In the genomic region with DNA sequence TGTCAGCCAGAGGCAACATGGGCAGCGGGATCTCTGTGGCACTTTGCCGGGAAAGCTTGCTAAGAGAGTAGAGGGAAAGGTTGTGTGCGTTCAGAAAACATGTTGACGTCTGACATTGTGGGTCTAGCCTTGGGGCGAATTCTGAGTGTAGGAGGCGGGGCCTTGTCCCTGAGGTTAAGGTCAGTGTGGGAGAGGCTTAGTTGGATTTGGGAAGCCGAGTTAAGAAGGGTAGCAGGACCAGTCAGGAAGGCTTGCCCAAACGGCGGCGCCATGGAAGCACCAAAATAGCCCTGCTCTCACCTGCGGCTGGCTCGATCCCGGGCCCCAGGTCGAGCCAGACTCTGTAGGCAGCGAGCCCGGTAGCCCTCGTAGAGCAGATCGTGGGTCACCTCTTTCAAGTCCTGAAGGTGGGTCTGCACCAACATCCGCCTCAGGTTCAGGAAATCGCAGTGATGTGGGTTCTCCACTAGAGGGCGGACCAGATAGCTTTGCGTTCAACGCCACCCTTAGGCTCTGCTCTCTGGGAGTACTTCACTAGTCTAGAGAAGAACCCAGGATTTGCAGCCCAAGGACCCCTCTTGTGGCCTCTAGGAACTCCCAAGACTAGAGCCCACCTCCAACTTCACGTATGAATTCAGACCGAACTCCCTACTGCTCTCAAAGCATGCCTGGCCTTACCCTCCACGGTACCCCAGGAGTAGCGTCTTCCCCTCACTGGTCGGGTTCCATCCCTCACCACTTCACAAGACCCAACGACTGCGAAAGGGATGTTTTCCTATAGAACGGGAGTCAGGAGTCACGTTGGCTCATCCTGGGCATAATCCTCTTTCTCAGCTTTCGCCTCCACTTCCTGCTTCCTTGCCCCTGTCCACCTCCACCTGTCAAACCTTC, we compare ENCODE assay signal across 8 mouse cellular contexts. TPM values are rescaled to one million over a fixed set of nuclear protein-coding genes. Genes with fewer than 3 reads are reported as not detected.
DNase-seq lines count a peak whose midpoint lies in the region; ATAC-seq and TF ChIP-seq lines count a peak whose summit lies in the region.

No protein-coding gene starts in this region.

- no peaks in the 10 kb centered on the region for H3K36me3 ChIP-seq in intestine, postnatal 0 days (ENCODE audit: control insufficient read depth, insufficient read depth)
- peaks cover 9% of the 10 kb centered on the region; the same call in 1 of the 2 replicates for H3K36me3 ChIP-seq in liver, postnatal 0 days (replicated peaks; ENCODE audit: insufficient read depth, low read length)
- no peaks in the 10 kb centered on the region for H3K36me3 ChIP-seq in neural tube, embryonic 12.5 days

- TF ChIP-seq EP300 in liver, postnatal 0 days (IDR thresholded peaks at IDR 0.05; ENCODE audit: low read depth), result no peak

- H3K9me3 ChIP-seq in intestine, postnatal 0 days (ENCODE audit: control insufficient read depth), result no peaks in the 10 kb centered on the region
- H3K9me3 ChIP-seq in liver, postnatal 0 days (ENCODE audit: low read length), result no peaks in the 10 kb centered on the region
- H3K9me3 ChIP-seq in neural tube, embryonic 12.5 days, result no peaks in the 10 kb centered on the region

- no peaks in the 10 kb centered on the region for H3K27me3 ChIP-seq in Patski
- H3K27me3 ChIP-seq in intestine, postnatal 0 days (replicated peaks; ENCODE audit: control insufficient read depth, insufficient read depth, low read length), result no peaks in the 10 kb centered on the region
- no peaks in the 10 kb centered on the region for H3K27me3 ChIP-seq in liver, postnatal 0 days (ENCODE audit: insufficient read depth, low read length)
- 0 out of 2 replicates have a peak, but pooled peaks cover 13% of the 10 kb centered on the region for H3K27me3 ChIP-seq in neural tube, embryonic 12.5 days (replicated peaks)

- DNase-seq in 416B (ENCODE audit: low read depth) (peak; percentile 79), Patski (ENCODE audit: low read depth, low spot score) (no peak)
- DNase-seq in embryo, embryonic 10.5 days (ENCODE audit: low spot score), result peak; percentile 90
- DNase-seq in heart, adult 11 months, result peak; percentile 96
- peak; percentile 70 for DNase-seq in liver, postnatal 0 days
- peak; percentile 71 to 82 for DNase-seq in thymus, postnatal 36 days

- peak overlapping the region; percentile 68 for H3K4me2 ChIP-seq in intestine, postnatal 0 days (replicated peaks; ENCODE audit: low read depth)
- H3K4me2 ChIP-seq in liver, postnatal 0 days (ENCODE audit: low read depth, low read length), result peak overlapping the region; percentile 70
- H3K4me2 ChIP-seq in neural tube, embryonic 12.5 days (replicated peaks), result peak overlapping the region; percentile 53

- in situ Hi-C loops in Patski (cut with MboI; ENCODE audit: low pct_unique_long_range_greater_than_20kb), result no loop called here

- 27% methylated on average over 33 of the region's 33 CpGs for WGBS in intestine, postnatal 0 days
- 31% methylated on average over 33 of the region's 33 CpGs for WGBS in liver, postnatal 0 days (ENCODE audit: insufficient replicate concordance)
- 26% methylated on average over 33 of the region's 33 CpGs for WGBS in neural tube, embryonic 12.5 days

- H3K4me1 ChIP-seq in intestine, postnatal 0 days (replicated peaks; ENCODE audit: control insufficient read depth, insufficient read depth, low read length), result 0 out of 2 replicates have a peak, but pooled peaks cover 3% of the 10 kb centered on the region
- peaks cover 42% of the 10 kb centered on the region for H3K4me1 ChIP-seq in liver, postnatal 0 days (ENCODE audit: insufficient read depth)
- H3K4me1 ChIP-seq in neural tube, embryonic 12.5 days, result no peaks in the 10 kb centered on the region; the same call in 1 of the 2 replicates

- CTCF ChIA-PET in Patski (lab: Charles Lee), result interaction anchor here (1.3 to 3.5 kb wide), 2 partner anchors 14 to 71 kb away, joined by 3 to 27 read pairs; no protein-coding TSS in a partner anchor

- peak overlapping the region; percentile 35 for H3K9ac ChIP-seq in intestine, postnatal 0 days (ENCODE audit: low read depth, low read length)
- H3K9ac ChIP-seq in liver, postnatal 0 days (replicated peaks), result peak overlapping the region; percentile 53
- H3K9ac ChIP-seq in neural tube, embryonic 12.5 days, result peak overlapping the region; percentile 40; the same call in 1 of the 2 replicates

- POLR2A ChIA-PET in Patski (lab: Charles Lee), result no interaction called here

- H3K4me3 ChIP-seq in intestine, postnatal 0 days (ENCODE audit: low read depth, low read length), result peak overlapping the region; percentile 33
- peak overlapping the region; percentile 33 for H3K4me3 ChIP-seq in liver, postnatal 0 days (ENCODE audit: low read depth, low read length)
- no peak overlapping the region for H3K4me3 ChIP-seq in neural tube, embryonic 12.5 days

- no peak overlapping the region for H3K27ac ChIP-seq in intestine, postnatal 0 days (ENCODE audit: low read depth, low read length)
- no peak overlapping the region for H3K27ac ChIP-seq in liver, postnatal 0 days (ENCODE audit: low read depth)
- no peak overlapping the region for H3K27ac ChIP-seq in neural tube, embryonic 12.5 days

- ATAC-seq in Patski, result peak; percentile 29
- ATAC-seq in intestine, postnatal 0 days, result peak; percentile 47
- ATAC-seq in liver, postnatal 0 days, result peak; percentile 44
- no peak for ATAC-seq in neural tube, embryonic 12.5 days (ENCODE audit: low FRiP score, low read depth)

- TF ChIP-seq CTCF in Patski (IDR thresholded peaks at IDR 0.05), result no peak
- TF ChIP-seq CTCF in intestine, postnatal 0 days (IDR thresholded peaks at IDR 0.05; ENCODE audit: low read depth), result peak; percentile 92
- TF ChIP-seq CTCF in liver, postnatal 0 days (IDR thresholded peaks at IDR 0.05; ENCODE audit: low read depth), result peak; percentile 96

RNA-seq across cellular contexts. Expression of gene Mylpf, which starts 6.5 kb away (rescaled TPM):
- 6.9 TPM for polyA plus RNA-seq in Patski (2021)
- polyA plus RNA-seq in intestine, postnatal 0 days (2015; fragmentation: Nextera tagmentation; extraction: Ambion mirVana), result 10.7 and 12.3 TPM in 2 replicates
- polyA plus RNA-seq in liver, postnatal 0 days (2015; fragmentation: Nextera tagmentation; extraction: Ambion mirVana), result 19.7 and 94.3 TPM in 2 replicates
- 54.2 and 72.8 TPM in 2 replicates for polyA plus RNA-seq in neural tube, embryonic 12.5 days (2016; fragmentation: Nextera tagmentation; extraction: Ambion mirVana)

RNA-seq across cellular contexts. Expression of gene Tbc1d10b, which starts 7.0 kb away (rescaled TPM):
- 51.7 TPM for polyA plus RNA-seq in Patski (2021)
- polyA plus RNA-seq in intestine, postnatal 0 days (2015; fragmentation: Nextera tagmentation; extraction: Ambion mirVana), result 15.0 and 17.1 TPM in 2 replicates
- 8.3 and 8.6 TPM in 2 replicates for polyA plus RNA-seq in liver, postnatal 0 days (2015; fragmentation: Nextera tagmentation; extraction: Ambion mirVana)
- 43.4 and 45.6 TPM in 2 replicates for polyA plus RNA-seq in neural tube, embryonic 12.5 days (2016; fragmentation: Nextera tagmentation; extraction: Ambion mirVana)

RNA-seq across cellular contexts. Expression of gene Zfp553, which starts 17.6 kb away (rescaled TPM):
- polyA plus RNA-seq in Patski (2021), result 17.7 TPM
- polyA plus RNA-seq in intestine, postnatal 0 days (2015; fragmentation: Nextera tagmentation; extraction: Ambion mirVana), result 7.4 and 7.6 TPM in 2 replicates
- 4.0 and 5.3 TPM in 2 replicates for polyA plus RNA-seq in liver, postnatal 0 days (2015; fragmentation: Nextera tagmentation; extraction: Ambion mirVana)
- polyA plus RNA-seq in neural tube, embryonic 12.5 days (2016; fragmentation: Nextera tagmentation; extraction: Ambion mirVana), result 67.6 and 68.9 TPM in 2 replicates

RNA-seq across cellular contexts. Expression of gene Sept1, which starts 17.7 kb away (rescaled TPM):
- polyA plus RNA-seq in Patski (2021), result 2.1 TPM
- 6.3 and 6.6 TPM in 2 replicates for polyA plus RNA-seq in intestine, postnatal 0 days (2015; fragmentation: Nextera tagmentation; extraction: Ambion mirVana)
- polyA plus RNA-seq in liver, postnatal 0 days (2015; fragmentation: Nextera tagmentation; extraction: Ambion mirVana), result 16.7 and 17.3 TPM in 2 replicates
- 30.1 and 32.8 TPM in 2 replicates for polyA plus RNA-seq in neural tube, embryonic 12.5 days (2016; fragmentation: Nextera tagmentation; extraction: Ambion mirVana)

RNA-seq across cellular contexts. Expression of gene Cd2bp2, which starts 19.4 kb away (rescaled TPM):
- 66.6 TPM for polyA plus RNA-seq in Patski (2021)
- polyA plus RNA-seq in intestine, postnatal 0 days (2015; fragmentation: Nextera tagmentation; extraction: Ambion mirVana), result 29.2 and 30.2 TPM in 2 replicates
- polyA plus RNA-seq in liver, postnatal 0 days (2015; fragmentation: Nextera tagmentation; extraction: Ambion mirVana), result 11.5 and 14.0 TPM in 2 replicates
- polyA plus RNA-seq in neural tube, embryonic 12.5 days (2016; fragmentation: Nextera tagmentation; extraction: Ambion mirVana), result 86.4 and 97.3 TPM in 2 replicates
